32 mouse cellular contexts compared by ENCODE assay signal in genomic region chr4:115111167-115111566, GRCm38 (mm10). TPM values are rescaled to one million over a fixed set of nuclear protein-coding genes. Genes with fewer than 3 reads are reported as not detected.
"Had no signal": no experiment of that assay in that cellular context is flagged by ENCODE, and none has a peak within 500 bp of the region (broad histone marks: within the 10 kb centered on the region; RNA-seq: fewer than 3 reads in every experiment).

No protein-coding gene starts in this region.

- ATAC-seq: forebrain, embryonic 13.5 days; forebrain, embryonic 14.5 days; forebrain, embryonic 15.5 days; forebrain, embryonic 16.5 days; forebrain, postnatal 0 days had no signal

- H3K27ac ChIP-seq: embryonic facial prominence, embryonic 10.5 days; embryonic facial prominence, embryonic 12.5 days; embryonic facial prominence, embryonic 13.5 days; embryonic facial prominence, embryonic 15.5 days; forebrain, embryonic 10.5 days; forebrain, embryonic 12.5 days; forebrain, embryonic 13.5 days; forebrain, embryonic 15.5 days; gastrocnemius, adult 2 months; heart, adult 2 months had no signal

- H3K9me3 ChIP-seq: embryonic facial prominence, embryonic 10.5 days; embryonic facial prominence, embryonic 12.5 days; embryonic facial prominence, embryonic 15.5 days; forebrain, embryonic 10.5 days; forebrain, embryonic 12.5 days; forebrain, embryonic 13.5 days; forebrain, embryonic 15.5 days had no signal

- H3K36me3 ChIP-seq: embryonic facial prominence, embryonic 10.5 days; embryonic facial prominence, embryonic 12.5 days; embryonic facial prominence, embryonic 13.5 days; embryonic facial prominence, embryonic 15.5 days; forebrain, embryonic 10.5 days; forebrain, embryonic 12.5 days; forebrain, embryonic 15.5 days had no signal

- H3K4me3 ChIP-seq: embryonic facial prominence, embryonic 10.5 days; embryonic facial prominence, embryonic 12.5 days; embryonic facial prominence, embryonic 13.5 days; embryonic facial prominence, embryonic 15.5 days; erythroblast, embryonic 14.5 days; forebrain, embryonic 10.5 days; forebrain, embryonic 12.5 days; forebrain, embryonic 13.5 days; forebrain, embryonic 15.5 days; gastrocnemius, adult 2 months; heart, adult 2 months had no signal

- H3K4me2 ChIP-seq: embryonic facial prominence, embryonic 12.5 days; embryonic facial prominence, embryonic 13.5 days; embryonic facial prominence, embryonic 15.5 days; forebrain, embryonic 12.5 days; forebrain, embryonic 13.5 days; forebrain, embryonic 15.5 days had no signal

- H3K9ac ChIP-seq: embryonic facial prominence, embryonic 12.5 days; embryonic facial prominence, embryonic 13.5 days; embryonic facial prominence, embryonic 15.5 days; forebrain, embryonic 12.5 days; forebrain, embryonic 13.5 days; forebrain, embryonic 15.5 days; forebrain, postnatal 0 days had no signal

- H3K4me1 ChIP-seq: embryonic facial prominence, embryonic 10.5 days; embryonic facial prominence, embryonic 12.5 days; embryonic facial prominence, embryonic 13.5 days; embryonic facial prominence, embryonic 15.5 days; forebrain, embryonic 10.5 days; forebrain, embryonic 12.5 days; forebrain, embryonic 13.5 days; forebrain, embryonic 15.5 days had no signal

- DNase-seq: cerebellum, adult 2 months; cerebellum, adult 8-10 months; cerebellum, adult 9-10 months; cerebellum, adult 9-11 months; cerebellum, postnatal 10 days; cerebellum, postnatal 14 days; cerebellum, postnatal 25 days; cerebellum, postnatal 36 days; embryo, embryonic 11 days; forebrain, postnatal 0 days; gastrocnemius, adult 2 months; gastrocnemius, postnatal 10 days; gastrocnemius, postnatal 14 days; gastrocnemius, postnatal 25 days; gastrocnemius, postnatal 36 days; heart, adult 11 months; heart, adult 18-20 months; heart, adult 2 months had no signal

- H3K27me3 ChIP-seq: embryonic facial prominence, embryonic 12.5 days; embryonic facial prominence, embryonic 13.5 days; embryonic facial prominence, embryonic 15.5 days; forebrain, embryonic 12.5 days had no signal

RNA-seq across cellular contexts. Expression of gene Pdzk1ip1, which starts 22.7 kb away (rescaled TPM):
- total RNA-seq: forebrain, postnatal 0 days; gastrocnemius, adult 18-20 months; gastrocnemius, adult 2 months; gastrocnemius, adult 8-10 months; gastrocnemius, postnatal 25 days; gastrocnemius, postnatal 36 days had no signal

RNA-seq across cellular contexts. Expression of gene Cyp4x1, which starts 22.9 kb away (rescaled TPM):
- total RNA-seq: gastrocnemius, adult 18-20 months; gastrocnemius, adult 2 months; gastrocnemius, adult 8-10 months; gastrocnemius, postnatal 14 days; gastrocnemius, postnatal 25 days; gastrocnemius, postnatal 36 days; granulocyte monocyte progenitor cell, adult 5-6 weeks; heart, adult 18-20 months; heart, adult 2 months had no signal
- polyA plus RNA-seq: erythroblast, embryonic 14.5 days; heart, adult 2 months had no signal
